Mouse (Mus musculus): Measurements from ENCODE around the gene Gm10320.

Gm10320 gene

GRCm38 (mm10) chr13:98491909-98492308 is at the start of gene Gm10320:
Gene Gm10320 (minus strand): TSS chr13:98492001.
- peak; percentile 56 for DNase-seq (ENCODE audit: low read depth, low spot score)

- no peak for DNase-seq (ENCODE audit: low read depth, low spot score)
These were observed 49.8 kb upstream of the Gm10320 start for GRCm38 (mm10) chr13:98541601-98542000.

- no peak for DNase-seq (ENCODE audit: low read depth, low spot score)
These were observed 48.4 kb upstream of the Gm10320 start for GRCm38 (mm10) chr13:98540206-98540605.

GRCm38 (mm10) chr13:98539311-98539710 is 47.5 kb upstream of the Gm10320 start:
- DNase-seq (ENCODE audit: low read depth, low spot score): peak; percentile 72

GRCm38 (mm10) chr13:98538587-98538986 is 46.8 kb upstream of the Gm10320 start:
- DNase-seq (ENCODE audit: low read depth, low spot score): no peak

DNA sequence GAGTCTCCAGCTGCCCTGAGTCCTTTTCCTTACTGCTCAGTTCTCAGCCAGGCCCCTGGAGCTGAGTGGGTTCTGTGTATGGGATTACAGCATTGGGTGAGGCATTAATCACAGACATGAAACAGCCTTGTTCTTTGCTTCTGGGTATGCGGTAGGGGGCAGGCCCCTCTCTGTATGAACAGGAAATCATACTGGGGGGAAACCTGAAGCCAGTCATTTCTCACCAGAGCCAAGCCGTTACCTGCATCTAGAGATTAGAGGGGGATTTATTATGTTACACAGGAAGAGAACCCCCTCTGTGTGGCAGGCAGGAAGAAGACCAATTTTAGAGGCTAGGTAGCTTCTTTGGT is 43.1 kb upstream of the Gm10320 start:
- DNase-seq (ENCODE audit: low read depth, low spot score): no peak

- DNase-seq (ENCODE audit: low read depth, low spot score): peak; percentile 88
These were observed 42.5 kb upstream of the Gm10320 start for GRCm38 (mm10) chr13:98534190-98534912.

DNA sequence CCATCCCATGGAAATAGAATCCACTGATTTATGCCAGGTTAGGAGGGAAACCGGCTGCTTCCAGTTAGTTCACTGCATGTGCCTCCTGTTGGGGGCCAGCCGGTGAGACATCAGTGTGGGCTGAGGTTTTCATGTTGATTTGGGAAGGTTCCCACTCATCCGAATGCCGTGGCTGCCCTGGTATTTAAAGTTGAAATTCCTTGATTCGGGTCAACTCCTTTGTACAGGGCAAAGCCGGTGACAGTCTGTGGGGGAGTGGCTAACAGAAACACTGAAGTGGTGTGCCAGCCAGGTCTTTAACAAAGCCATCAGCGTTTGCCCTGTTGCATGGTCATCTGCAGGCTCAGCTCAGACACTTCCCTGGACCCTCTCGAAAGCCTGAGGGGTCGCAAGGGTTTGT is 41.6 kb upstream of the Gm10320 start:
- peak; percentile 72 for DNase-seq (ENCODE audit: low read depth, low spot score)

DNA sequence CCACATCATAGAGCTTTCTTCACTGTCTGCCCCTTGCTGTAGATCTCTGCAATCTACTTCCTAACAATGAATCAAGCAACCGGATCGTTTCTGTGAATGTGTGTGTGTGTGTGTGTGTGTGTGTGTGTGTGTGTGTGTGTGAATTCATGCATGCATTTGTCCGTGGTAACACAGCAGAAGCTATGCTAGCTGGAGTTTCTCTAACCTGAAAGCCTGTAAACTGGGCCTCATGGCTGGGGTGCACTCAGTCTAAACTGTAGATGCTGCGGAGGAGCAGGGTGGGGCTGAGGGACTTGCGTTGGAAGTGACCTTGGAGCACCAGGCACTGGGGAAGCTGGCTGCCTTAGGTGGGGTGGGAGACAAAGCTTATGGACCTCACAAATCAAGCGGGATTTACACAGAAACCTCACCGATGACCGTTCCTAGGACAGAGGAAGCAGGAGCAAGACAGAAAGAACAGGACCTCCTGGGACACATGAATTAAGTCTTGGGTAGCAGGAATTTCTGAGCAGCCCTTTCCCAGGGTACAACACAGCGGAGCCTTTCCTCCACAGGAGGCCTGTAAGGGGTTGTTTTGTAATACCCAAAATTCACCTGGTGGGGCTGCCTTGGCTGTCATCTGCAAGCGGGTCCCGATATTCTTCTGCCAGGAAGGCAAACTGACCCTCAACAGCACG is 41.0 kb upstream of the Gm10320 start:
- no peak for DNase-seq (ENCODE audit: low read depth, low spot score)

GRCm38 (mm10) chr13:98531976-98532375 is 40.2 kb upstream of the Gm10320 start:
- DNase-seq (ENCODE audit: low read depth, low spot score): no peak

DNA sequence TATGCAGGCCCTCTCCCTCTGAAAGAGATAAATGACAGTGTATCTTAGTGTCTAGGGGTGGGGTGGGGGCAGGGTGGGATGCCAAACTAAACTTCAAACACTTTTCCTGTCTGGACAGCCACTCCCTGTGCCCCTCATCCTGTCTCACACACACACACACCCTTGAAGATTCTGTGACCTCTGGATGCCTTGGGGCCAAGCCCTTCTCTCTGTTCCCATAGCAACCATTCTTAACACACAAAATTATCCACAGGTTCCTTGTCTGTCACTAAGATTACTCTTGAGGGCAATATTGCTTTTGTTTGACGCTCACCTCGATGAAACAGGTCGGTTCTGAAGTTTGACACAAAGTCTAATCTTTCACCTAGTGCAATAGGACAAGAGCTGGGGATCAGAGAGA is 39.5 kb upstream of the Gm10320 start:
- DNase-seq (ENCODE audit: low read depth, low spot score): no peak

DNA sequence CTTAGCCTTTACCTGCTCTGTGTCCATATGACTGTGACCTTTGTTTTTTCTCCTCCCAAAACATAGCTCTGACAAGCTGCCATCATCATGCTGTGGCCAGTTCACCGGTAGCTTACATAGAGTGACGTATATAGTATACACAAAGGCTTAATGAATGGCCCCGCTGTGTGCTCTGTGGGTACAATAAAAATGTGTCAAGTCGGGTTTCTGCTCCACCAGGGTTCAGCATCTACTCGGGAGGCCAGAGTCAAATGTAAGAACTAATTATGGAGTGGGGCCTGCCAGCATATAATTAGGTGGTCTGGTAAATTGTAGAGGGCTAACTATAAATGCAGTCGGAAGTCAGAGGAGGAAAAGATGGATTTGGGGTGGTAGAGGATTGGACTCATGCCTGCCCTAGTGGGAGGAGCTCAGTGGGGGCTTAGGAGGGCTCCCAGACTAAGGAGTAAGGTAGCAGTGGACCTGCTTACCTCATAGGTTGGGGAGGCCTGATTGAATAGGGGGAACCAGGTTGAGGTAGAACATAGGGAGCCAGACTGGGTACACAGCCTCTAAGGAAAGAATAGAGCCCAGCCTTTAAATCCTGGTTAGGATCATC is 32.0 kb upstream of the Gm10320 start:
- no peak for DNase-seq (ENCODE audit: low read depth, low spot score)

GRCm38 (mm10) chr13:98518341-98518740 is 26.5 kb upstream of the Gm10320 start:
- no peak for DNase-seq (ENCODE audit: low read depth, low spot score)

GRCm38 (mm10) chr13:98517666-98518065 is 25.9 kb upstream of the Gm10320 start:
- no peak for DNase-seq (ENCODE audit: low read depth, low spot score)

DNA sequence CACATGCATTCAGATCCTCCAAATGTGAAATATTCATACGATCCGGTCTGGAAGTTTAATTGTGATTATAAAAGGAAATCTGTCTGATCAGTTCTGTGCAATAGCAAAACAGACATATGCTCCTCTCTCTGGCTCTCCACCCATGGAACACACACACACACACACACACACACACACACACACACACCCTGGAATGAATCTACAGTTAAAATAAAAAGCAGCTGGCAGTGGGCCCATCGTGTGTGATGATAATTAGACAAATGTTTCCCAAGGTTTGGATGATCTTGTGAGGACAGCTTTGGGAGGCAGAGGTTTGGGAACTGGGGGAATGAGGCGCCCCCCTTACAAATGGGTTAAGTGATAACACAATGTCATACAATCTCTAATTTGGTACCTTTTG is 25.2 kb upstream of the Gm10320 start:
- DNase-seq (ENCODE audit: low read depth, low spot score): no peak

- no peak for DNase-seq (ENCODE audit: low read depth, low spot score)
These were observed 20.3 kb upstream of the Gm10320 start for GRCm38 (mm10) chr13:98512066-98512465.

- no peak for DNase-seq (ENCODE audit: low read depth, low spot score)
These were observed 15.9 kb upstream of the Gm10320 start for GRCm38 (mm10) chr13:98507656-98508055.

DNA sequence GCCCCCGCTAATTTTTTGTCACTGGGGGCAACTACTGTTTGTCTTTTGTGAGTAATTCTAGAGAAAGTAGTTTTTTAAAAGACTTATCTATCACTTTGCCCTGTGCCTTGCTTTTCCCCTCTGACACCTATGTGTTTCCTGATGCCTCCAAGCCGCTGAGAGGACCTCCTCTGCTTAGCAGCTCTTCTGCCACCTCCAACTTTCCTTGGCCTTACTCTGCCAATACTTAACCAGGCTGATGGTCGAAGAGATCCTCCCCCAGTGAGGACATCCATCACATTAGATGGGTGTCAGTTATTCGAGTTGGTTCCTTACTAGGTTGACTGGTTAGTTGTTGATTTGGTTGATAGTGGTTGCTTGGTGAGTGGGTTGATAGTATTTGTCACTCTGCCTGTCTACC is 14.7 kb upstream of the Gm10320 start:
- DNase-seq (ENCODE audit: low read depth, low spot score): no peak

GRCm38 (mm10) chr13:98505989-98506388 is 14.2 kb upstream of the Gm10320 start:
- no peak for DNase-seq (ENCODE audit: low read depth, low spot score)

GRCm38 (mm10) chr13:98505489-98505857 is 13.7 kb upstream of the Gm10320 start:
- DNase-seq (ENCODE audit: low read depth, low spot score): no peak

DNA sequence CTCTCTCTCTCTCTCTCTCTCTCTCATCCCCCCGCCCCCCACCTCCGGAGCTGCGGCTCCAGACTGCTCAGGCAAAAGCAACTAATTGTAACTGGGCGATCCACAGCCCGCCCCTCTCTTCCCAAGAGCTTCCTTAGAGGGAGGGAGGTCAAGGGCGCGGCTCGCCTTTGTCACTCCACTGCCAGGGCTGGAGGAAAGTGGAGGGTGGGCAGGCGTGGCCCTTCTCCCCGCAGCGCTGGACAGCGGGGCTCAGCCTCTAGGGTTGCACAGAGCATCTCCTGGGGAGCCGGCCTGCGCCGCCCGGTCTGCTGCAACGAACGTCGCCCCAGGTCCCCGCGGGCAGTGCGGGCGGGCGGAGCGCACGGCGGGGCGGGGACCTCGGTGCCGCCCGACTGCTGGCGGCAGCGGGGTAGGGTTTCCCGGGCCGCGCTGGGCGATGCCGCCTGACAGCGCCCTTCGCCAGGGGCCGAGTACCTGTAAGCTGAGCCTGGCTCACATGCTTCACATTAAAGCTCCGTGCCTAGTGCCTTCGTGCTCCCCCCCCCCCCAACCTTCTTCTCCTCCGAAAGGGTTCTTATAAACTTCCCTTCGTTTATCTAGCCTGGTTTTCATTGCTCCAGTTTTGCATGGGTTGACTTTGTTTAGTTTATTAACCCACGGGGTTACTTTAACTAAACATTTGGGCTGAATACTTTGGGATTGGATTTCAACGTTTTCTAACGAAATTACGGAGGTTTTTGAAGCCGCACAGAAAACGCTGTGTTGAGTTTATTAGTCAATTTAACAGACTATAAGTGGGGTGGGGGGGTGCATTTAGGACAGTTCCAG is 13.1 kb upstream of the Gm10320 start:
- no peak for DNase-seq (ENCODE audit: low read depth, low spot score)

DNA sequence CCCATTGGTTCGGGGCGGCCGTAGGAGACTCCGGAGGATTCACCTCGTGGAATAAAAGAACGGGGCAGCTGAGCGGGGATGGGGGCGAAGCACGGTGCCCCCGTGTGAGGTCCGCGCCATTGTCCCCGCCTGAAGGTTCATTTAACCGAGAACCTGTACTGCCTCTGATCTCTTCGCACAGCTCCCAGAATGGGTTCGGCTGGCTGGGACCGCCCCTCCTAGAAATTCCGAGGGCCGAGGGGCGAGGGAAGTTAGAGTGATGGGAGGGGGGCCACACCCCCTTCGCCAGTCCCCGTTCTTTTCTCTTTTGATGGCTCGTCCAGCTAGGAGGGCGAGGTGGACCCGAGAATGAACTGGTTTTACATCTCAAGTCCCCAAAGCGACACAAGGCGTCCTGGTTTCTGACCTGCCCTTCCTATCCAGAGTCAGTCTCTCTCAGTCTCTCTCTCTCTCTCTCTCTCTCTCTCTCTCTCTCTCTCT is 12.4 kb upstream of the Gm10320 start:
- DNase-seq (ENCODE audit: low read depth, low spot score): no peak

Data from 3T3-L1 (cell line).